In genomic region chr3:109286590-109286989, GRCm38 (mm10) we compare ENCODE assay signal across 9 mouse cellular contexts. TPM values are rescaled to one million over a fixed set of nuclear protein-coding genes. Genes with fewer than 3 reads are reported as not detected.
DNase-seq lines count a peak whose midpoint lies in the region; ATAC-seq and TF ChIP-seq lines count a peak whose summit lies in the region.
"Had no signal": no experiment of that assay in that cellular context is flagged by ENCODE, and none has a peak within 500 bp of the region (broad histone marks: within the 10 kb centered on the region; RNA-seq: fewer than 3 reads in every experiment).

No protein-coding gene starts in this region.

- no peaks in the 10 kb centered on the region for H3K9me3 ChIP-seq in kidney, postnatal 0 days (replicated peaks; ENCODE audit: low read length)
- H3K9me3 ChIP-seq in heart, embryonic 13.5 days, result peaks cover 12% of the 10 kb centered on the region
- no peaks in the 10 kb centered on the region for H3K9me3 ChIP-seq in forebrain, embryonic 14.5 days (replicated peaks; ENCODE audit: control insufficient read depth, low read length)
- H3K9me3 ChIP-seq: limb, embryonic 12.5 days had no signal

- no peak overlapping the region for H3K4me3 ChIP-seq in kidney, postnatal 0 days (replicated peaks; ENCODE audit: low read depth, low read length)
- no peak overlapping the region for H3K4me3 ChIP-seq in heart, embryonic 13.5 days
- H3K4me3 ChIP-seq in forebrain, embryonic 14.5 days (ENCODE audit: low read depth, low read length), result no peak overlapping the region
- H3K4me3 ChIP-seq: limb, embryonic 12.5 days had no signal

- 28% methylated on average over 1 of the region's 1 CpGs for WGBS in kidney, postnatal 0 days
- 0% methylated on average over 1 of the region's 1 CpGs for WGBS in heart, embryonic 13.5 days
- 88% methylated on average over 1 of the region's 1 CpGs for WGBS in forebrain, embryonic 14.5 days

- no peaks in the 10 kb centered on the region for H3K36me3 ChIP-seq in kidney, postnatal 0 days (ENCODE audit: insufficient read depth, low read length)
- no peaks in the 10 kb centered on the region for H3K36me3 ChIP-seq in heart, embryonic 13.5 days
- no peaks in the 10 kb centered on the region for H3K36me3 ChIP-seq in forebrain, embryonic 14.5 days (ENCODE audit: control insufficient read depth, insufficient read depth, low read length)
- H3K36me3 ChIP-seq: limb, embryonic 12.5 days had no signal

- H3K4me2 ChIP-seq in kidney, postnatal 0 days (ENCODE audit: low read length), result no peak overlapping the region
- H3K4me2 ChIP-seq in heart, embryonic 13.5 days, result peak overlapping the region; percentile 28
- no peak overlapping the region for H3K4me2 ChIP-seq in forebrain, embryonic 14.5 days (ENCODE audit: low read length)
- H3K4me2 ChIP-seq: limb, embryonic 12.5 days had no signal

- no peak overlapping the region for H3K27ac ChIP-seq in kidney, postnatal 0 days
- H3K27ac ChIP-seq in heart, embryonic 13.5 days (replicated peaks), result peak overlapping the region; percentile 87
- no peak overlapping the region for H3K27ac ChIP-seq in forebrain, embryonic 14.5 days (ENCODE audit: low read depth, low read length)
- H3K27ac ChIP-seq: limb, embryonic 12.5 days had no signal

- H3K9ac ChIP-seq in kidney, postnatal 0 days (ENCODE audit: low read depth, low read length), result no peak overlapping the region
- no peak overlapping the region for H3K9ac ChIP-seq in heart, embryonic 13.5 days
- no peak overlapping the region for H3K9ac ChIP-seq in forebrain, embryonic 14.5 days (ENCODE audit: low read length)
- H3K9ac ChIP-seq: limb, embryonic 12.5 days had no signal

- H3K4me1 ChIP-seq in kidney, postnatal 0 days (replicated peaks; ENCODE audit: insufficient read depth, low read length), result no peaks in the 10 kb centered on the region
- peaks cover 16% of the 10 kb centered on the region for H3K4me1 ChIP-seq in heart, embryonic 13.5 days
- H3K4me1 ChIP-seq in forebrain, embryonic 14.5 days (ENCODE audit: control insufficient read depth, insufficient read depth, low read length), result no peaks in the 10 kb centered on the region
- H3K4me1 ChIP-seq: limb, embryonic 12.5 days had no signal

- ATAC-seq in kidney, postnatal 0 days (replicated peaks; ENCODE audit: low FRiP score, low read depth), result no peak
- ATAC-seq in heart, embryonic 13.5 days (ENCODE audit: extremely low read depth, insufficient number of reproducible peaks, low FRiP score, low TSS enrichment), result peak; percentile 86
- ATAC-seq in forebrain, embryonic 14.5 days, result no peak

- no peaks in the 10 kb centered on the region for H3K27me3 ChIP-seq in kidney, postnatal 0 days (ENCODE audit: insufficient read depth, low read length)
- H3K27me3 ChIP-seq in heart, embryonic 13.5 days (replicated peaks), result no peaks in the 10 kb centered on the region
- H3K27me3 ChIP-seq in forebrain, embryonic 14.5 days (replicated peaks; ENCODE audit: control insufficient read depth, insufficient read depth, low read length), result no peaks in the 10 kb centered on the region
- H3K27me3 ChIP-seq: limb, embryonic 12.5 days had no signal

- DNase-seq in kidney, postnatal 0 days (ENCODE audit: low spot score), result peak; percentile 28
- no peak for DNase-seq in kidney, adult 8-10 months
- peak; percentile 73 for DNase-seq in adrenal gland, adult 2 months
- DNase-seq in lung, postnatal 36 days, result peak; percentile 6
- DNase-seq in testis, postnatal 10 days (ENCODE audit: low spot score), result no peak
- DNase-seq in spleen, postnatal 4 days (ENCODE audit: low spot score in 2 of 2), result no peak
- no peak for DNase-seq in forebrain, embryonic 14.5 days (ENCODE audit: low spot score)

- no peak for TF ChIP-seq CTCF in kidney, postnatal 0 days (IDR thresholded peaks at IDR 0.05; ENCODE audit: low read depth)

RNA-seq across cellular contexts. Expression of gene Vav3, which starts 53.9 kb away (rescaled TPM):
- 28.0 and 28.3 TPM in 2 replicates for polyA plus RNA-seq in kidney, postnatal 0 days (2015; fragmentation: Nextera tagmentation; extraction: Ambion mirVana)
- total RNA-seq in adrenal gland, adult 2 months (2021), result 1 to 10 TPM; 3.6 to 4.9 TPM
- 0.54 and 1.1 TPM in 2 replicates for polyA plus RNA-seq in adrenal gland, adult 2 months (2012; rRNA removed)
- 7.4 and 7.5 TPM in 2 replicates for polyA plus RNA-seq in heart, embryonic 13.5 days (2015; fragmentation: Nextera tagmentation; extraction: Ambion mirVana)
- 7.4 and 7.5 TPM in 2 replicates for polyA plus RNA-seq in forebrain, embryonic 14.5 days (2014; fragmentation: Nextera tagmentation; extraction: Ambion mirVana)

Comparison
In these comparisons a context has a peak if more than half of its experiments do, and no peak if none do; other contexts are left out.
1. DNase-seq: peak in kidney, postnatal 0 days (single experiment), adrenal gland, adult 2 months (single experiment) and lung, postnatal 36 days (single experiment); none in kidney, adult 8-10 months (0 of 2), testis, postnatal 10 days (single experiment), spleen, postnatal 4 days (0 of 2) and forebrain, embryonic 14.5 days (single experiment).